Mouse (Mus musculus) left cerebral cortex, postnatal 36 days (tissue): ENCODE data around the gene H2-M5. TPM values are rescaled to one million over a fixed set of nuclear protein-coding genes. Genes with fewer than 3 reads are reported as not detected.
"Not testable (repeated sequence)": the region's sequence is repeated elsewhere in the genome, so short reads cannot be mapped to it uniquely, and the experiment has no call there.

ENCODE experiments used
- DNase-seq, 2 experiments: peaks; one replicate each; pipeline ENCODE4 v3.0.0; 2021 to 2022; ENCODE audit warnings: low spot score in 2 of 2, mixed read lengths in 1 of 2
- intact Hi-C: fragments of 180-260 bp; cut with DNase I; formaldehyde crosslinking; loops from one replicate; pipeline ENCODE4 v1.15.1; 2025
- total RNA-seq, 2 experiments: library from RNA; stranded (reverse); gene quantifications; 2 replicates each; pipeline ENCODE4 v1.2.3; 2021

H2-M5 gene
- total RNA-seq, 2 experiments from 2014 or later: 0.69 to 1.2 TPM

DNA sequence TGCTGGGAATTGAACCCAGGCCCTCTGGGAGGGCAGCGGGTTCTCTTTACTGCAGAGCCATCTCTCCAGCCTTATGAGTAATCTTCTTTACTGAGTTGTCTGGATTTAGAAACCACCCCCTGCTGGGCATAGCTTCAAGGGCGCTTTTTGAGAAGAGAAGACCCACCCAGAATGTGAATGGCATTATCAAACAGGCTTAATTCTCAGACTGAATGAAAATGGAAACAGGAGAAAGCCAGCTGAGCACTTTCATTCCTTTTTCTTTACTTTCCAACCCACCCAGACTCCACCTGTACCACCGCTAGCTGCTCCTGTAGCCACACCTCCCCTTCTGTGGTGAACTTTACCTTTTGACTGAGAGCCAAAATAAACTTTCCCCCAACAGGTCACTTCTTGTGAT, 6.1 kb upstream of the H2-M5 start:
- intact Hi-C loops: loop anchor here (5.0 kb wide), 1 partner anchor 52 kb away; the partner anchor contains the start of gene Gabbr1
- DNase-seq: no peak

DNA sequence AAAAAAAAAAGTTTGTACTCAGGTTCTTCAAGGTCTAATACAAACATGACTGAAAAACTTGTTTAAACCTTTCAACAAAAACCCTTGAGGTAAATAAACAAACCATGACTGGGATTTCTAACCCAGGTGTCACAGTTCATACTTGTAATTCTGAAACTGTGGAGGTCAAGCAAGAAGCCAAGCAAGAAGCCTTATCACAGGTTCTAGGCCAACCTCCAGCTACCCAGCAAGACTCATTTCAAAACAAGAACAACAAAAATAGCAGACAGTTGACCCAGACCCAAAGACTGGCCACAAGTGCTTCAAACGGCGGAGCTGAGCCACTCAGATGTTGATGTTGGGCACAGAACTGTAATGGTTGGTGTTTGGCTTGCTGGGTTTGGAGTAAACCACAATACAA, 5.2 kb upstream of the H2-M5 start:
- intact Hi-C loops: no loop called here
- DNase-seq: no peak

DNA sequence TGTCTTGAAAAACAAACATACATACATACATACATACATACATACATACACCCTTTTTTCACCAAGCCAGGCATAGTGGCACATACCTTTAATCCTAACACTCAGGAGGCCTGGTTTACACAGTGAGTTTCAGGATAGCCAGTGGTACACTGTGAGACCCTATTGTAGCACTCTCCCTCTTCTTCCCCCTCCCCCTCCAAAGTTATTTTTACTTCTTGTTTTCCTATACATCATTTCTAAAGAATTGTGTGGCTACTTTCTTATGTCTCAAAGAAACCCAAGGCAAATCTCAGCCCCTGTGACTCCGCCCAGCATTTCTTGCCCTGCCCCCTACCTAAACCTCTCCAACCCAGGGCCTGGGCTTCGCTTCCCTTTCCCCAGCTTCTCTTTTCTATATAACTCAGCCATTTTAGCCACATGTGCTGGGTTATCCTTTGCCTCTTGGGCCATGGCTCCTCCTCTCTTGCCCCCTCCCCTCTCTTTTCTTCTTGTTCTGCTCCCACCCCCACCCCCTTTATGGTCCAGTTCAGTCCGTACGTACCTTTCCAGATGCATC, 4.5 kb upstream of the H2-M5 start:
- DNase-seq: no peak
- intact Hi-C loops: no loop called here

DNA sequence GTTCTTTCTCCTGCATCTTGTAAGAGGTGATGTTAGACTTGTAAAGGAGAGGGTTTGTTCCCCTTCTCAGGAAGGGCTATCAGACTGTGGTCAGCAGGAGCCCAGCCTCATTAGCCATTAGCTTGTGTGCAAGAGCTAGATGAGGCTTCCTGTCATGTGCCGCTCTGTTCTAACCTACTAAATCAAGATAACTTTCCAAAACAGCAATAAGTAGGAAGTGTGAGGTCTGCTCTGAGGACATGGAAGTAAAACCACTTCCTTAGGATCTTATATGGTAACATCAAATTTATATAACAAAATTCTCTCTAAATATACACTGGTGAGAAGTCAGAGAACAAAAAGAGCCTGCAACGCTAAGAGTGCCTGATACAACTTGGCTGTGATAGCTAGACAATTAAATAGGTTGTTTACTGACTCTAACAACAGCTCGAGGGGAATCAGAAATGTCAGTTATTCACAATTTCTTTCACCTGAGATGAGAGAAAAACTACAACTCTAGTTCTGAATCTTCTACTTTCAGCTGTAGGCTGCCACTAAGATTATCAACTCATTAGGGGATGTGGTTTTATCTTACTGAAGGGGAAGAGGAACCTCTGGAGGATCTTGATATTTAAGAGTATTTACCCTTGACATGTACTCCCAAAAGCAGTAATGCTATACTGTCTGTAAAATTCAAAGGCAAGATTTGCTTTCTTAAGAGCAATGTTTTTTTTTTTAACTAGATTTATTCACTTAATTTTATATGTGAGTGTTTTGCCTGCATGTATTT, 3.2 kb upstream of the H2-M5 start:
- DNase-seq: peak in 1 of 2 experiments; percentile 9
- intact Hi-C loops: no loop called here

DNA sequence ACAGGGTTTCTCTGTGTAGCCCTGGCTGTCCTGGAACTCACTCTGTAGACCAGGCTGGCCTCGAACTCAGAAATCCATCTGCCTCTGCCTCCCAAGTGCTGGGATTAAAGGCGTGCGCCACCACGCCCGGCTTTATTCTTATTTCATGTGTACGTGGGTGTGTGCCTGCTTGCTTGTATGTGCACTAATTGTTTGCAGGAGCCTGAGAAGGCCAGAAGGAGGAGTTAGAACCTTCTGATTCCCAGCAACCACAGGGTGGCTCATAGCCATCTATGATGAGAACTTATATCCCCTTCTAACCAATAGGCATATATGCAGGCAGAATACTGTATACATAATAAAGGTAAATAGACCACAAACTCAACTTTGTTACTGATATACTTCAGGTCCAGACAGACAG, 1.3 kb upstream of the H2-M5 start:
- DNase-seq, intact Hi-C loops: not testable (repeated sequence)

DNA sequence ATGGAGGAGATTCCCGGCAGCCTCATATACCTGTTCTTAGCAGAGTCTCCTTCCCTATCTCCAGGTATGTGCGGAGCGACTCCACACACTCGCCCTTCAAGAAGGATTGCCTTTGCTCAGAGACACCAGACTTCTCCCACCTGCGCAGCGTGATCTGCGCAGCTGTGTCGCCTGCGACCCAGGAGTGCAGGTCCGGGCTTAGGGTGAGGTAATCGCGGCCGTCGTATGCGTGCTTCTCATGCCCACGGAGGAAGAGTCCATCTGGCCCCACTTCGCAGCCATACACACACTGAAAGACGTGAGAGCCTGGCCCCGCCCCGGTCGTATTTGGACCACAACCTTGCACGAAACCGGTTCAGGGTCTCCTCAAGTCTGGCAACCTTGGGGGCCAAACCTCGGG, 862 bp downstream of the H2-M5 start:
- peak in 1 of 2 experiments; percentile 15 for DNase-seq
- intact Hi-C loops: no loop called here

DNA sequence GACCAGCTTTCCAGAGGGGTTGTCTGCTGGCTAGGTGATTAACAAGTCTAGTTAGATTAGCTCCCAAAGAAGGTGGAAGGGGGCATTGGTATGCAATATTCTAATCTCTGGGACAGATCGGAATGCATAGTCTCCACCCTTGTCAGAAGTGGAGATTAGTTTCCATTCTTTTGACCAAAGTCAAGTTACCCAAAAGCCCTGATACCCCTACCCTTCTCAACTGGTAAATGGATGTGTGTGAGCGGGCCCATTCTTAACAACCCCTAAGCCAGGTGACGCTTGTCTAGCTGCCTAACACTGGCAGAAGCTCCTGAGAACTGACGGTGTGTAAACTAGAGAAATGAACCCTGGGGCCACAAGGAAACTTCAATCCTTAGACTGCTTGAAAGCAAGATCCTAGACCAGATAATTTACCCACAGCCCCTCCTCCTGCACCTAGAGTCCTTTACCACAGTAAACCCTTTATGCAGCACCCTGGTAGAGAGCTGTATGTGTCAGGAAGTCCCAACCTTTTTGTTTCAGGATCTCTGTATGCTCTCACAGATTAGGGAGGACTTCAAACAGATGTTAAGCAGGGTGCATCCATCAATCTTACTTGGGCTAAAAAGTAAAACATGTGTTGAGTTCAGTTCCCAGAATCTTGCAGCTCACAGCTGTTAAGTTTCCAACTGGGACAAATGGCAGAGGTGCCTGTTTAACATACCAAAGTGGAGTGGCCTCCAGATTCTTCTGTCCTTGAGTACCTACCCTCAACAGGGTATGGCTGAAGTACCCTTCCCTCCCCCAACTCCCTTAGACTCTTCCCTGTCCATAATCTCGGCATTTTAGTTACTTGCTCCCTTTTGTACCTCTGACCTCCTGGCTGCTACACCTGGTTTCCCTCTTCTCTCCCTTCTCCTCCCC, 6.8 kb downstream of the H2-M5 start:
- no peak for DNase-seq
- intact Hi-C loops: no loop called here

DNA sequence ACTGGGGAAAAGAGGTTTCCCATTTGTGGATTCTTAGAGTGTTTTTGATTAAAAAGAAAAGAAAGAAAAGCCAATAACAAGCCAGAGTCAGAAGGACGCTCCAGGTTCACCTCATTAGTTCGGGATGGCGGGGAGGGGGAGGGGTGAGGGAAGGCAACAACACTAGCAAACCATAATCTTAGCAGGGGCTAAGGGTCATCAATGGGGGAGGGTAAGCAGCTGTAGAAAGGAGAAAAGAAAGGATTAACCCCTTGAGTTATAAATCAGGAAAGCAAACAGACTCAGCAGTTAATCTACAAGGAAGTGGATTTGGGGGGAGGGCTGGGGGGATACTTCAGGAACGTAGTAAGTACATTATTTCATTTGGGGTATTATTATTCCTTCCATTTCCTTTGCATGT, 7.5 kb downstream of the H2-M5 start:
- DNase-seq: no peak
- intact Hi-C loops: no loop called here

DNA sequence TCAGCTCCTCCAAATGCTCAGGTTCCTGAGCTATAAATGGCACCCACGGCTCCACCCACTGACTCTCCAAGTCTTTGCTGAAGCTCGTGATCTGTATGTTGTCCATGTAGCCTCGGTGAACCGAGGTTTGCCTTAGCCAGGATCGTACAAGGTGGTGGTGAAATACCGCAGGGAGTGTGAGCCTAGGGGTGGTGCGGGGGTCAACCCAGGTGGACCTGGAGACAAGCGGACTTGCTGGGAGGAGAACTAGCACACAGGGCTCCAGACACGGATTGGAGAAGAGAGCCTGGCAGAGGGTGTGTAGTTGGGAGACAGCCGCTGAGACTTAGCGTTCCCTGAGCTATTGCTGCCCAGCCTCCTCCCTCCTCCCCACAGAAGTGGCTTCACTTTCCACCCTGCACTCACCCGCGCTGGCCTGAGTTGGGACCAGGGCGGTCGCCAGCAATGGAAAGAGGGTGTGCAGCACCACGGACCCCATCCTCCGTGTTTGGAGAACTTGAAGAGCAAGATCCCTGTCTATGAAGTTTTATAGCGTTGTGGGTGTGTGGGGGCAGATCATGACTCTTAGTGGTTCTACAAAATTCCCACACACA, 8.0 kb downstream of the H2-M5 start, which contains the start of gene 2410137M14Rik:
2410137M14Rik (minus strand) TSS at position 17 of the 593 bp plus-strand sequence.
- peak; percentile 62 to 71 for DNase-seq
- intact Hi-C loops: no loop called here

DNA sequence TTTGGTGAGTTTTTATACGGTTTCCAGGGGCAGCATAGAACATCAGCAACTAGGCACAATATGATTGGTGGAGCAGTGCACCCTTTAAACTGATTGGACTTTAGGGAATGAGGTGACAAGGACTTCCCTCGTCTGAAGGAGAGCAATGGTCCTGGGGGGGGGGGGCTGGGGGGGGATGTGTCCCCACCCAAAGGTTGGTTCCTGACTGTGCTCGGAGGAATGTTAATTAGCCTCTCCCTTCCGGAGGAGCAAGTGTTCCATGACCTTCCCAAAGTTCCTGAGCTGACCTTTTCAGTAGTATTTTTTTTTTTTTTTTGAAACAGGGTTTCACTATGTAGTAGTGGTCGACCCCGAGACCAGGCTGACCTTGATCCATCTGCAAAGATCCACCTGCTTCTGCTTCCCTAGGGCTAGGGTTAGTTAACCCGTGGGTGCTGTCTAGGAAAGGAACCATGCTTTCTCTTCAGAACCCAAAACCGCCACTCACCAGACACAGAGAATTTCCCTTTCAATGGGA, 16.0 kb downstream of the H2-M5 start:
- DNase-seq: no peak
- intact Hi-C loops: no loop called here

DNA sequence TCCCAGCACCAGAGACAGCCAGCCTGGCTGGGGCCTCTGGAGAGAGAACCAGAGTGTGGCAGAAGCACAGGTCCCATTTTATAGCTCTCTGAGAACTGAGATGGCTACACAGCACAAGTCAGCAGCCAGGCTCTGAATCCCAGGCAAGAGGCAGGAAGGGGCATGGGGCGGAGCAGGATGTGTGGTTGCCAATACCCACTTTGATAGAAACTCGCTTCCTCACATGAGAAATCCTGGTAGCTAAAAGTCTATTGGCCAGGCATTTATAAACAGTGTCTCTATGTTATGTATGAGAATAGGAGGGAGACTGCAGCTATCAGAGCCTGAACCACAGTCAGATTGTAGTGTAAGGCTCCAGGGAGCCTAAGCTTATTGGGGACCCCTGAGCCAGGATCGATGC, 16.5 kb downstream of the H2-M5 start:
- intact Hi-C loops: no loop called here
- no peak for DNase-seq

DNA sequence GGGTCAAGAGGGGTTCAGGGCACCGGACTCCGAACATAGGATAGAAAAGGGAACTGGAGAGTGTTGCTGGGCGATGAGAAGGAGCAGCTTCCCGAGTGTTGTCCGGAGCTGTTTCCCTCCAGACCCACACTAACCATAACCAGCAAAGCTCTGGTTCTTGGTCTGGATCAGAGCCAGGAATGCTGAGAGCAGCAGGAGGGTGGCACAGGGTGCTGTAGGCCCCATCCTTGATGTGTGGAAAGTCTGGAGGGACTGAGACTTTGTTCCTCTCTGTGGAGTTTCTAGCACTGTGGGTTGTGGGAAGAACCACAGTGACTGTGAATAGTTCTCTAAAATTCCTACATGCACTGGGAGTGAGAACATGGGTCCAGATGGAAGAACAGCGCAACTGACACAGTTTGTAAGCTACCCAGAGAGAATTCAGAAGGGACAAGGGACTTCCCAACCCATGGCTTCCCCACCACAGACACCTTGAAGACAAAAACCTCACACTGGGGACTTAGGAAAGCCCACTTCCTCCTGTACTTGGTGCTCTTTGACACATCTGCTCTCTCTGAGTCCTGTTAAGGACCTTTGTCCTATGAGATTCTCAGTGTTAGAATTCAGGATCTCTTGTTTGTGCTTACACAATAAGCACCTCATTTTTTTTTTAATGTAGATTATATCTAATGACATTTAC, 18.0 kb downstream of the H2-M5 start:
- no peak for DNase-seq
- intact Hi-C loops: no loop called here

DNA sequence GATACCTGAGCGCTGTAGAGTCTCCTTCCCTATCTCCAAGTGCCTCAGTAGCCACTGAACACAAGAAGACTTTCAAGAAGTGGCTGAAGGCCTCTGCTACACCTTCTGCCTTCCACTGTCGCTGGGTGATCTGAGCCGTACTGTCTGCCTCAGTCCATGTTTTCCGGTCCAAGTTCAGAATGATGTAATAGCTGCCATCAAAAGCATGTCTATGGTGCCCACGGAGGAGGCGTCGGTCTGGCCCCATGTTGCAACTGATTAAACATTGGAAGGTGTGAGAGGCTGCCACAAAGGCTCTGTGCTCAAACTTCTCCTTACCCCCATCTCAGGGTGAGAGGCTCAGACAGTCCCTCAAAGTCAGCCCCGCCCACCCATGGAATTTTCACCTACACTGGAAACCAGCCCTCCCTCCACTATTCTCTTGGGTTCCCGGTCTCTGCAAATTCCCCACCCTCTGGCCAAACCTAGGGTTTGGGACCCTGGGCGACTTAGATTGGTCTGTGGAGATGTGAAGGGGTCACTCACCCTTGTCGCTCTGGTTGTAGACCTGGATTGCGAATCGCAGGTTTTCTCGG, 18.9 kb downstream of the H2-M5 start:
- no peak for DNase-seq
- intact Hi-C loops: no loop called here

DNA sequence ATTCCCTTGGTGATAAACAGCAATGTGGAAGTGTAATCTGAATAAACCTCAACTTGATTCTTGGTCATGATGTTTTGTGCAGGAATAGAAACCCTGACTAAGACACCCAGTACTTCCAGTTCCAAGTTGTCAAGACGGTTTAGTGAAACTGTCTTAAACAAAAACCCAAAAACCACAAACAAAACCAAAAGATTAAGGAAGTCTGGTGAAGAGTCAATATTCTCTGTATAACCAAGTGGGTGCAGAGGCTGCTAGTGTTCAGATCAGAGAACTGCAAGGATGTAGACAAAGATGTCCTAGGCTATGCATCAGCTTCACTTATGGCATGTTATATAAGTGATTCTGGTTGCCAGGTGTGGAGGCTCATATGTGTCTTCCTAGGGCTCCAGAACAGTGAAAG, 22.5 kb downstream of the H2-M5 start:
- intact Hi-C loops: no loop called here
- no peak for DNase-seq

DNA sequence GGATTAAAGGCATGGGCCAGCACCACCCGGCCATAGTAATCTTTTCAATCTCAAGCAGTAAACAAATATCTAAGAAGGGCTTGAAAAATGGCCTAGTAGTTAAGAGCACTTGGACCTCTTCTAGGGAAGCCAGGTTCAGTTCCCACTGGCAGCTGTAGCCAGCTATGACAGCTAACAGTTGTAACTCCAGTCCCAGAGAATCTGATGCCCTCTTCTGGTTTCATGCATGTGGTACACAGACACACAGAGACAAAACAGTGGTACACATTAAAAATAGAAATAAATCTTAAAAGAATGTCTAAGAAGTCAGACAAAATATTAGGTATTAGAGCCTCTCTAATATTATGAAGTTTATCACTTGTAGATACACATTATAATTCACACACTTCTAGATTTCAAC, 28.2 kb downstream of the H2-M5 start:
- intact Hi-C loops: no loop called here
- no peak for DNase-seq

DNA sequence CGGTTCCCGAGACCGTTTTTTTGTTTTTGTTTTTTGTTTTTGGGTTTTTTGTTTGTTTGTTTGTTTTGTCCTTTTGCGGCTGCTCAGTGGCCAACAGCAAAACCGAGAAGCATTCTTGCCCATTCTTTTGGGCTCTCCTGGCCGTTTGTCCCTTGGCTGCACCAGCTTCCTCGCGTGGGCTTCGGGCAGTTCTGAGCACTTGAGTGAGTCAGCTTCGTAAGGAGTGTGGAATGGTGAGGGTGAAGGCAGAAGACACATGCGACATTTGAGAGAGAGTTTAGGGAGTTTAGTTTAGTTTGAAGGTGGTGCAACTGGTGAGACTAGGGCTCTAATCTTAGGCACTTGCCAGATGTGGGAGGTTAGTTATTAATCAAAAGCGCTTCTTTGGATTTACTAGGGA, 30.5 kb downstream of the H2-M5 start:
- no peak for DNase-seq
- intact Hi-C loops: loop anchor here (1.0 to 2.0 kb wide), 2 partner anchors 38 to 86 kb away; partner anchors contain the start of gene Gabbr1

DNA sequence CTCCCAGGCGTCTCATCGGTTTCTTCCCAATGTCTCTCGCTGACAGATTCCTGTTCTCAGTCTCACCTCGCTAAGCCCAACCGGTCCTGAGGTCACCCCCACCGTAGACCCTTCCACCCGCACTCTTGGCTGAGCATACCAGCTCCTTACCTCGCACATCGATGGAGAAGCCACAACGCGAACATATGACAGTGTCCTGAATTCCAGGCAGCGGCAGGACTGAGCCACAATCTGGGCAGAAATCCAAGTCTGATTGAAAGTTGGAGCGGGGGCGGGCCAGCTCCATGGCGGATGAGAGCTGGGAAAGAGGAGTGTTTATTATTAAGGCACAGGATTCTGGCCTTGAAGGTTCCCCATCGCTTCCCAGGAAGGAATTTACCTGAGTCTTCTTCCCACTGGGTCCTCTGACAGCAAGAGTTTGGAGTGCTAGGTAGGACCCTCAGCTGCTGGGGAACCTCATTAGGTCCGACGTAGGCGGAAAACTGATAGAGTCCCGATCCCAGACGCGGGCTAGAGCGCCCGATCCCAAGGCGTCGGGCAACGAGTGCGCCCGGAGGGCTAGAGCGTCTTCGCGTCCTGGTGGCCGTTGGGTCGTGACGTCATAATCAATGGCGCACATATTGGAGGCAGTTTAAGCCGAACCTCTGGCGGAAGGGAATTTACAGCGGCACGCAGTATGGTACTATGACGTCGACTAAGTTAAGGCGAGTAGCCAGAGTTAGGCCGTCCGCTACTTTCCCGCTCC, 31.2 kb downstream of the H2-M5 start, which contains the start of the genes Znrd1 and Znrd1as:
Znrd1 (minus strand) TSS at position 561 of the 745 bp plus-strand sequence.
Znrd1as (plus strand) TSS at position 594 of the 745 bp plus-strand sequence.
- peak; percentile 95 to 96 for DNase-seq
- intact Hi-C loops: loop anchor here (1.0 to 2.0 kb wide), 2 partner anchors 39 to 87 kb away; partner anchors contain the start of gene Gabbr1

DNA sequence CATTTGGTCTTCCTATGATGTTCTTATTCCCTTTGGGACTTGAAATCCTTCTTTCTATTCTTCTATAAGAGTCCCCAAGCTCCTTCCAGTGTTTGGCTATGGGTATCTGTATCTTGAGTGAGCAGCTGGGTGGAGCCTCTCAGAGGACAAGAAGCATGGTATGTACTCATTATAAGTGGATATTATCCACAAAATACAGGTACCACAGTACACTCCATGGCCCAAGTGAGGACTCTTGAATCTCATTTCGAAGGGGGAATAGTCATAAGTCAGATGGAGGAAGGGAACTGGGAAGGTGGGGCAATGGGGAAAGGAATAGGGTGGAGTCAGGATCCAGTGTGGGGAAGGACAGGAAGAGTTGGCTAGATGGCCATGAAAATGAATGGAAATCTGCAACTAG, 36.3 kb downstream of the H2-M5 start:
- intact Hi-C loops: no loop called here
- no peak for DNase-seq
